Mouse (Mus musculus) cortical plate, adult 2 months (tissue): ENCODE results near the gene Cadm4. TPM values are rescaled to one million over a fixed set of nuclear protein-coding genes. Genes with fewer than 3 reads are reported as not detected.

ENCODE experiments used
- H3K27ac ChIP-seq: fragments of 200-500 bp; 2 replicates; pipeline ENCODE4 v1.5.1; 2012; ENCODE audit warnings: low read length, control low read depth, inconsistent platforms; ENCODE audit not compliant: insufficient read depth
- H3K4me1 ChIP-seq: fragments of 200-500 bp; 2 replicates; pipeline ENCODE4 v1.6.1; 2011; ENCODE audit warnings: low read length; ENCODE audit not compliant: control insufficient read depth, insufficient read depth
- H3K4me3 ChIP-seq: fragments of 200-500 bp; 2 replicates; pipeline ENCODE4 v1.5.1; 2011; ENCODE audit warnings: mild to moderate bottlenecking, low read length, control low read depth; ENCODE audit not compliant: insufficient read depth
- CTCF ChIP-seq: fragments of 200-500 bp; IDR thresholded peaks from 2 replicates; pipeline ENCODE4 v1.5.1; 2011; ENCODE audit warnings: mild to moderate bottlenecking, control low read depth, low read length; ENCODE audit not compliant: insufficient read depth; ENCODE audit errors: extremely low read depth
- POLR2A ChIP-seq: fragments of 200-500 bp; IDR thresholded peaks from 2 replicates; pipeline ENCODE4 v1.6.1; 2011; ENCODE audit warnings: mild to moderate bottlenecking, low read length, control low read depth; ENCODE audit not compliant: insufficient read depth; ENCODE audit errors: extremely low read depth
- polyA plus RNA-seq: library from polyadenylated mRNA; depleted of rRNA; stranded (reverse); fragments of >200 nt; gene quantifications from 2 replicates; pipeline ENCODE4 v1.2.3, GENCODE M21; 2012

Gene Cadm4
- polyA plus RNA-seq, 1 experiment: 234 TPM

- H3K27ac ChIP-seq: no peak overlapping the region
- H3K4me3 ChIP-seq: no peak overlapping the region
- H3K4me1 ChIP-seq: peaks cover 1% of the 10 kb centered on the region
- TF ChIP-seq CTCF: no peak
- no peak for TF ChIP-seq POLR2A
Observed at GRCm38 (mm10) chr7:24499856-24500577, 18.2 kb downstream of the Cadm4 start.

GRCm38 (mm10) chr7:24500929-24501328 lies 19.1 kb downstream of the Cadm4 start:
- peak; percentile 21; the same call in 1 of the 2 replicates for TF ChIP-seq CTCF
- TF ChIP-seq POLR2A: no peak
- Histone ChIP-seq H3K4me1 (peaks cover 1% of the 10 kb centered on the region), H3K27ac (no peak overlapping the region), H3K4me3 (no peak overlapping the region)

DNA sequence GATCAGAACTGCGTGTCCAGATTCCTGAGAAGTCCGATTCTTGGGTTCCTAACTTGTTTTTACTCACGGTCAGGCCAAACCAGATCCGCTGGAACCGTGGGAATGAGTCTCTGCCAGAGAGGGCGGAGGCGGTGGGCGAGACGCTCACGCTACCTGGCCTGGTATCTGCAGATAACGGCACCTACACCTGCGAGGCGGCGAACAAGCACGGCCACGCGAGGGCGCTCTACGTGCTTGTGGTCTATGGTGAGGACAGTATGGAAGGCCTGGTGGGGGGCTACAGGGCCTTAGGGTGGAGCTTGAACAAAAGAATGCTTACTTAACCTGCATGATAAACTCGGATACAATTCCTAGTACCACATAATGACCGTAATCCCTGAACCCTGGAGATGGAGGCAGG lies 19.7 kb downstream of the Cadm4 start:
- no peak overlapping the region for H3K4me3 ChIP-seq
- no peak overlapping the region for H3K27ac ChIP-seq
- H3K4me1 ChIP-seq: peaks cover 1% of the 10 kb centered on the region
- TF ChIP-seq CTCF (0 out of 2 replicates have a peak, but pooled peaks have one; percentile 10), POLR2A (no peak)

GRCm38 (mm10) chr7:24504004-24504403 lies 22.2 kb downstream of the Cadm4 start:
- H3K4me3 ChIP-seq: no peak overlapping the region
- TF ChIP-seq POLR2A: no peak
- no peak for TF ChIP-seq CTCF
- no peak overlapping the region for H3K27ac ChIP-seq
- peaks cover 2% of the 10 kb centered on the region for H3K4me1 ChIP-seq

DNA sequence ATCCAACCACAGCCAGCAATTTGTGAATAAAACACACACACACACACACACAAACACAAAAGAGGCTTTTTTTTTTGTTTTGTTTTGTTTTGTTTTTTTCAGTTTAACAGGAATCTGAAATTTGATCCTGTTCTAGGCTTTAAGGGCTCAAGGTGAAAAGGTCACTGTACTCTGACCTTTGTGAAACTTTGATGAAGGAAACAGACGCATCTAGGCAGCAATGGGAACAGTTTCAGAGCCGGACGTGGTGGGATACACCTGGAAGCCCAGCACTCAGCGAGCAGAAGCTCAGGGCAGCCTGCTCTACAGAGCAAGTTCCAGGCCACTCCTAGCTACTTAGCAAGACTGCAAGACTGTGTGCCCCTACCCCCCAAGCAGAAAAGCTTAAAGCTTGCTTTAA lies 23.0 kb downstream of the Cadm4 start:
- TF ChIP-seq POLR2A (no peak), CTCF (no peak)
- Histone ChIP-seq H3K4me3 (no peak overlapping the region), H3K27ac (no peak overlapping the region), H3K4me1 (peaks cover 1% of the 10 kb centered on the region; the same call in 1 of the 2 replicates)

- TF ChIP-seq CTCF (no peak), POLR2A (no peak)
- Histone ChIP-seq H3K27ac (0 out of 2 replicates have a peak overlapping the region, but pooled peaks have one; percentile 4), H3K4me3 (no peak overlapping the region; the same call in 1 of the 2 replicates), H3K4me1 (peaks cover 1% of the 10 kb centered on the region; the same call in 1 of the 2 replicates)
Observed at GRCm38 (mm10) chr7:24505447-24506064, 23.7 kb downstream of the Cadm4 start.

- peak overlapping the region; percentile 4; the same call in 1 of the 2 replicates for H3K27ac ChIP-seq
- no peak for TF ChIP-seq POLR2A
- no peak for TF ChIP-seq CTCF
- H3K4me1 ChIP-seq: peaks cover 1% of the 10 kb centered on the region; the same call in 1 of the 2 replicates
- peak overlapping the region; percentile 60 for H3K4me3 ChIP-seq
Observed at GRCm38 (mm10) chr7:24506065-24506459, 24.2 kb downstream of the Cadm4 start.

- peaks cover 1% of the 10 kb centered on the region; the same call in 1 of the 2 replicates for H3K4me1 ChIP-seq
- H3K27ac ChIP-seq: peak overlapping the region; percentile 97
- TF ChIP-seq CTCF: no peak
- no peak for TF ChIP-seq POLR2A
- H3K4me3 ChIP-seq: peak overlapping the region; percentile 60
Observed at GRCm38 (mm10) chr7:24506476-24506837, 24.6 kb downstream of the Cadm4 start.

GRCm38 (mm10) chr7:24506838-24507725 lies 25.3 kb downstream of the Cadm4 start, which contains the start of gene Zfp428:
Gene Zfp428, plus strand, starts transcription at chr7:24507006.
- Histone ChIP-seq H3K27ac (peak within 1 kb of the TSS; percentile 97), H3K4me1 (peaks cover 1% of the 10 kb centered on the region; the same call in 1 of the 2 replicates), H3K4me3 (peak within 1 kb of the TSS; percentile 60)
- TF ChIP-seq CTCF (no peak), POLR2A (peak; percentile 23)
